Mouse (Mus musculus) myocyte (in vitro differentiated cells): ENCODE data around the gene Sirt6.

ENCODE experiments used
- CEBPB ChIP-seq: IDR thresholded peaks from 2 replicates; pipeline ENCODE4 v1.6.1; 2011; ENCODE audit warnings: mild to moderate bottlenecking, moderate library complexity; ENCODE audit not compliant: poor library complexity, insufficient read depth, severe bottlenecking
- MAX ChIP-seq: IDR thresholded peaks from one replicate; pipeline ENCODE4 v1.6.1; 2011; ENCODE audit warnings: low read depth, mild to moderate bottlenecking, control low read depth
- POLR2A ChIP-seq: IDR thresholded peaks from one replicate; pipeline ENCODE4 v1.6.1; 2011; ENCODE audit warnings: low read depth, mild to moderate bottlenecking, control low read depth, moderate library complexity; ENCODE audit not compliant: insufficient read length
- REST ChIP-seq: IDR thresholded peaks from one replicate; pipeline ENCODE4 v1.6.1; 2011; ENCODE audit warnings: mild to moderate bottlenecking, control low read depth, moderate library complexity; ENCODE audit not compliant: insufficient read depth, insufficient read length
- TCF3 ChIP-seq: IDR thresholded peaks from one replicate; pipeline ENCODE4 v1.6.1; 2011; ENCODE audit warnings: low read depth, control low read depth; ENCODE audit not compliant: insufficient read length
- USF1 ChIP-seq: IDR thresholded peaks from one replicate; pipeline ENCODE4 v1.6.1; 2011; ENCODE audit warnings: low read depth, mild to moderate bottlenecking, control low read depth, moderate library complexity

GRCm38 (mm10) chr10:81638101-81638500 is 10.5 kb upstream of the Sirt6 start:
- TF ChIP-seq POLR2A: no peak
- no peak for TF ChIP-seq TCF3
- TF ChIP-seq USF1: no peak
- no peak for TF ChIP-seq CEBPB
- no peak for TF ChIP-seq REST
- no peak for TF ChIP-seq MAX
